Comparison of ENCODE assay signal across 14 mouse cellular contexts in the genomic region with DNA sequence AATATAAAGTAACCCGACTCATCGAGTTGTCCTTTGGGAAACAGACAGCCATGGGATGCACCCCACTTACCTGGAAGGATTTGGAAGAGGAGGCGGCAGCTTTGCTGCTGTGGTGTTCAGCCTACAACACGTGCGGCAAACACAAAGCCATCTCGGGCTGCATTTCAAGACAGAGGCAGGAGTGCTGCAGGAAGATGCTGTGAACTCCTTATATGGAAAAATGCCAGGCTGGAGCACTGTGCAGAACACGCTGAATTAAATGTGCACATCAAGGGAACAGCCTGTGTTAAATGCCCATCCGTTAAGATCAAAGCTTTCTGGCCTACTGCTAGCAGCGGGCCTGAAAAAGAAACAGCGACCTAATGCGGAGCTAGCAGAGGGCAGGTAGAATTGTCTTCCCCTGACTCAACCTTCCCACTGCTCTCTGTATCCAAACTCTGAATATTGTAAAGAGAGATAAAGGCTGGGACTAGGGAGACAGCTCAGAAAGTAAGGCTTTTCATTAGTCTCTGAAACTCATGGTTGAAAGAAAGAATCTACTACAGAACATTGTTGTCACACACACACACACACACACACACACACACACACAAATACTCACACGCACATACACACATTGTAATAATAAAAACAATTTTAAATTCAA.
A peak's percentile ranks its signal among the peaks of the same experiment; 100 is the strongest.
DNase-seq lines count a peak whose midpoint lies in the region; ATAC-seq and TF ChIP-seq lines count a peak whose summit lies in the region.
"Had no signal": no experiment of that assay in that cellular context is flagged by ENCODE, and none has a peak within 500 bp of the region (broad histone marks: within the 10 kb centered on the region; RNA-seq: fewer than 3 reads in every experiment).

No protein-coding gene starts in this region.

- no peak overlapping the region for H3K9ac ChIP-seq in lung, embryonic 14.5 days
- H3K9ac ChIP-seq in forebrain, embryonic 16.5 days (replicated peaks; ENCODE audit: low read depth, low read length) = peak overlapping the region; percentile 40; the same call in 1 of the 2 replicates
- peak overlapping the region; percentile 32 for H3K9ac ChIP-seq in midbrain, embryonic 16.5 days (ENCODE audit: low read depth, low read length)
- H3K9ac ChIP-seq: liver, embryonic 13.5 days had no signal

- no peaks in the 10 kb centered on the region for H3K9me3 ChIP-seq in lung, embryonic 14.5 days (ENCODE audit: low read depth, low read length)
- H3K9me3 ChIP-seq in forebrain, embryonic 16.5 days (ENCODE audit: control insufficient read depth, low read length) = no peaks in the 10 kb centered on the region
- no peaks in the 10 kb centered on the region for H3K9me3 ChIP-seq in midbrain, embryonic 16.5 days (replicated peaks; ENCODE audit: control insufficient read depth, low read length, poor library complexity, severe bottlenecking)
- H3K9me3 ChIP-seq: liver, embryonic 13.5 days had no signal

- 55% methylated on average over 12 of the region's 12 CpGs for WGBS in lung, embryonic 14.5 days
- WGBS in forebrain, embryonic 16.5 days = 47% methylated on average over 12 of the region's 12 CpGs
- WGBS in midbrain, embryonic 16.5 days = 30% methylated on average over 12 of the region's 12 CpGs

- no peaks in the 10 kb centered on the region for H3K36me3 ChIP-seq in lung, embryonic 14.5 days (ENCODE audit: insufficient read depth)
- no peaks in the 10 kb centered on the region for H3K36me3 ChIP-seq in forebrain, embryonic 16.5 days (ENCODE audit: control insufficient read depth, insufficient read depth)
- H3K36me3 ChIP-seq in midbrain, embryonic 16.5 days (ENCODE audit: control insufficient read depth, insufficient read depth, low read length) = no peaks in the 10 kb centered on the region
- H3K36me3 ChIP-seq: liver, embryonic 13.5 days had no signal

- H3K4me2 ChIP-seq in lung, embryonic 14.5 days = no peak overlapping the region
- no peak overlapping the region for H3K4me2 ChIP-seq in forebrain, embryonic 16.5 days (ENCODE audit: low read length)
- H3K4me2 ChIP-seq in midbrain, embryonic 16.5 days (ENCODE audit: low read length) = peak overlapping the region; percentile 36
- H3K4me2 ChIP-seq: liver, embryonic 13.5 days had no signal

- no peak for ATAC-seq in lung, embryonic 14.5 days (ENCODE audit: insufficient read depth)
- ATAC-seq in forebrain, embryonic 16.5 days = peak; percentile 77
- peak; percentile 93 for ATAC-seq in midbrain, embryonic 16.5 days
- ATAC-seq in granulocyte monocyte progenitor cell, adult 5-6 weeks (replicated peaks; ENCODE audit: poor library complexity, severe bottlenecking) = no peak
- ATAC-seq: intestine, postnatal 0 days had no signal

- H3K4me3 ChIP-seq in lung, embryonic 14.5 days (ENCODE audit: low read depth, low read length) = no peak overlapping the region
- no peak overlapping the region for H3K4me3 ChIP-seq in forebrain, embryonic 16.5 days (replicated peaks; ENCODE audit: low read length)
- H3K4me3 ChIP-seq in midbrain, embryonic 16.5 days (ENCODE audit: low read depth, low read length) = peak overlapping the region; percentile 1; the same call in 1 of the 2 replicates
- H3K4me3 ChIP-seq: liver, embryonic 13.5 days had no signal

- no peak overlapping the region for H3K27ac ChIP-seq in lung, embryonic 14.5 days (ENCODE audit: low read depth)
- peak overlapping the region; percentile 68 for H3K27ac ChIP-seq in forebrain, embryonic 16.5 days (ENCODE audit: low read length)
- peak overlapping the region; percentile 83 for H3K27ac ChIP-seq in midbrain, embryonic 16.5 days (ENCODE audit: low read length)
- H3K27ac ChIP-seq: liver, embryonic 13.5 days had no signal

- H3K27me3 ChIP-seq in lung, embryonic 14.5 days (ENCODE audit: insufficient read depth, low read length) = no peaks in the 10 kb centered on the region
- H3K27me3 ChIP-seq in forebrain, embryonic 16.5 days (replicated peaks; ENCODE audit: control insufficient read depth, insufficient read depth, low read length) = no peaks in the 10 kb centered on the region
- H3K27me3 ChIP-seq in midbrain, embryonic 16.5 days (ENCODE audit: control insufficient read depth, insufficient read depth, low read depth, low read length) = no peaks in the 10 kb centered on the region
- H3K27me3 ChIP-seq: liver, embryonic 13.5 days had no signal

- no peaks in the 10 kb centered on the region for H3K4me1 ChIP-seq in lung, embryonic 14.5 days (ENCODE audit: insufficient read depth)
- peaks cover 10% of the 10 kb centered on the region for H3K4me1 ChIP-seq in forebrain, embryonic 16.5 days (replicated peaks; ENCODE audit: control insufficient read depth, insufficient read depth, low read length)
- H3K4me1 ChIP-seq in midbrain, embryonic 16.5 days (ENCODE audit: control insufficient read depth, insufficient read depth, low read length) = peaks cover 16% of the 10 kb centered on the region
- H3K4me1 ChIP-seq: liver, embryonic 13.5 days had no signal

- no peak for TF ChIP-seq CTCF in lung, embryonic 14.5 days (IDR thresholded peaks at IDR 0.05; ENCODE audit: low read depth)

- peak; percentile 18 for DNase-seq in embryo, embryonic 10.5 days (ENCODE audit: low spot score)
- no peak for DNase-seq in embryo, embryonic 10 days (ENCODE audit: low spot score)
- peak; percentile 15 for DNase-seq in lung, embryonic 14.5 days
- no peak for DNase-seq in lung, postnatal 14 days
- DNase-seq in gastrocnemius, postnatal 4 days (ENCODE audit: low spot score in 2 of 2) = no peak
- DNase-seq: cerebellum, adult 2 months; heart, adult 18-20 months; heart, postnatal 10 days; kidney, postnatal 4 days; liver, embryonic 13.5 days had no signal

Comparison
In these comparisons a context has a peak if more than half of its experiments do, and no peak if none do; other contexts are left out.
1. DNase-seq: peak in embryo, embryonic 10.5 days (single experiment) and lung, embryonic 14.5 days (single experiment); none in embryo, embryonic 10 days (single experiment), lung, postnatal 14 days (single experiment) and gastrocnemius, postnatal 4 days (0 of 2).
2. ATAC-seq: peak in forebrain, embryonic 16.5 days (single experiment) and midbrain, embryonic 16.5 days (single experiment); none in lung, embryonic 14.5 days (single experiment) and granulocyte monocyte progenitor cell, adult 5-6 weeks (single experiment).